Mouse (Mus musculus): Measurements from ENCODE around the gene Dhx38.

GRCm38 (mm10) chr8:109499009-109499717, 66.5 kb downstream of the Dhx38 start:
- TF ChIP-seq CTCF (IDR thresholded peaks at IDR 0.05) (no peak), EP300 (IDR thresholded peaks at IDR 0.05; ENCODE audit: insufficient read depth, low read depth, low read length) (no peak), POLR2A (IDR thresholded peaks at IDR 0.05; ENCODE audit: insufficient read depth, low read depth, low read length) (no peak)
